Mouse (Mus musculus): Measurements from ENCODE around the gene Axdnd1. TPM values are rescaled to one million over a fixed set of nuclear protein-coding genes. Genes with fewer than 3 reads are reported as not detected.

Axdnd1 gene
- polyA plus RNA-seq, 1 experiment = not detected

GRCm38 (mm10) chr1:156349031-156349430 lies 71.9 kb downstream of the Axdnd1 start:
- Histone ChIP-seq H3K36me3 (ENCODE audit: control insufficient read depth, insufficient read depth, low read length) (no peaks in the 10 kb centered on the region), H3K4me1 (ENCODE audit: control insufficient read depth, insufficient read depth, insufficient read length, low read length) (peaks cover 3% of the 10 kb centered on the region; the same call in 1 of the 2 replicates), H3K27me3 (ENCODE audit: control insufficient read depth, insufficient read depth, low read length) (no peaks in the 10 kb centered on the region), H3K27ac (ENCODE audit: insufficient read depth, low read depth, low read length) (no peak overlapping the region), H3K4me3 (ENCODE audit: low read depth, low read length) (no peak overlapping the region)
- no peak for TF ChIP-seq POLR2A (IDR thresholded peaks at IDR 0.05; ENCODE audit: low read depth, low read length)
- TF ChIP-seq CTCF (IDR thresholded peaks at IDR 0.05; ENCODE audit: extremely low read depth, insufficient read length, insufficient replicate concordance, low read depth, low read length) = no peak
- WGBS = 70% methylated on average over 4 of the region's 4 CpGs

GRCm38 (mm10) chr1:156345633-156346032 lies 75.3 kb downstream of the Axdnd1 start:
- no peak overlapping the region for H3K27ac ChIP-seq (ENCODE audit: insufficient read depth, low read depth, low read length)
- TF ChIP-seq POLR2A (IDR thresholded peaks at IDR 0.05; ENCODE audit: low read depth, low read length) (no peak), CTCF (IDR thresholded peaks at IDR 0.05; ENCODE audit: extremely low read depth, insufficient read length, insufficient replicate concordance, low read depth, low read length) (no peak)

GRCm38 (mm10) chr1:156344433-156344832 lies 76.5 kb downstream of the Axdnd1 start:
- no peak overlapping the region for H3K4me3 ChIP-seq (ENCODE audit: low read depth, low read length)
- H3K36me3 ChIP-seq (ENCODE audit: control insufficient read depth, insufficient read depth, low read length) = no peaks in the 10 kb centered on the region
- no peak overlapping the region for H3K27ac ChIP-seq (ENCODE audit: insufficient read depth, low read depth, low read length)
- H3K27me3 ChIP-seq (ENCODE audit: control insufficient read depth, insufficient read depth, low read length) = no peaks in the 10 kb centered on the region
- no peak for TF ChIP-seq CTCF (IDR thresholded peaks at IDR 0.05; ENCODE audit: extremely low read depth, insufficient read length, insufficient replicate concordance, low read depth, low read length)
- TF ChIP-seq POLR2A (IDR thresholded peaks at IDR 0.05; ENCODE audit: low read depth, low read length) = no peak
- no peaks in the 10 kb centered on the region for H3K4me1 ChIP-seq (ENCODE audit: control insufficient read depth, insufficient read depth, insufficient read length, low read length)
- WGBS = 64% methylated on average over 4 of the region's 4 CpGs

More at GRCm38 (mm10) chr1:156345633-156346032, 75.3 kb downstream of the Axdnd1 start:
- H3K4me1 ChIP-seq (ENCODE audit: control insufficient read depth, insufficient read depth, insufficient read length, low read length) = no peaks in the 10 kb centered on the region
- H3K27me3 ChIP-seq (ENCODE audit: control insufficient read depth, insufficient read depth, low read length) = no peaks in the 10 kb centered on the region
- H3K36me3 ChIP-seq (ENCODE audit: control insufficient read depth, insufficient read depth, low read length) = no peaks in the 10 kb centered on the region
- no peak overlapping the region for H3K4me3 ChIP-seq (ENCODE audit: low read depth, low read length)
- 89% methylated on average over 4 of the region's 4 CpGs for WGBS

- H3K36me3 ChIP-seq (ENCODE audit: control insufficient read depth, insufficient read depth, low read length) = no peaks in the 10 kb centered on the region
- no peaks in the 10 kb centered on the region for H3K27me3 ChIP-seq (ENCODE audit: control insufficient read depth, insufficient read depth, low read length)
- H3K4me3 ChIP-seq (ENCODE audit: low read depth, low read length) = no peak overlapping the region
- H3K27ac ChIP-seq (ENCODE audit: insufficient read depth, low read depth, low read length) = no peak overlapping the region
- no peaks in the 10 kb centered on the region for H3K4me1 ChIP-seq (ENCODE audit: control insufficient read depth, insufficient read depth, insufficient read length, low read length)
- TF ChIP-seq POLR2A (IDR thresholded peaks at IDR 0.05; ENCODE audit: low read depth, low read length) (no peak), CTCF (IDR thresholded peaks at IDR 0.05; ENCODE audit: extremely low read depth, insufficient read length, insufficient replicate concordance, low read depth, low read length) (no peak)
- WGBS = 69% methylated on average over 4 of the region's 4 CpGs
Observed at GRCm38 (mm10) chr1:156340847-156341246, 80.1 kb downstream of the Axdnd1 start.

GRCm38 (mm10) chr1:156323126-156323525 lies 97.8 kb downstream of the Axdnd1 start:
- no peak for TF ChIP-seq POLR2A (IDR thresholded peaks at IDR 0.05; ENCODE audit: low read depth, low read length)
- no peak for TF ChIP-seq CTCF (IDR thresholded peaks at IDR 0.05; ENCODE audit: extremely low read depth, insufficient read length, insufficient replicate concordance, low read depth, low read length)
- Histone ChIP-seq H3K27ac (ENCODE audit: insufficient read depth, low read depth, low read length) (no peak overlapping the region), H3K4me1 (ENCODE audit: control insufficient read depth, insufficient read depth, insufficient read length, low read length) (no peaks in the 10 kb centered on the region), H3K27me3 (ENCODE audit: control insufficient read depth, insufficient read depth, low read length) (no peaks in the 10 kb centered on the region), H3K4me3 (ENCODE audit: low read depth, low read length) (no peak overlapping the region), H3K36me3 (ENCODE audit: control insufficient read depth, insufficient read depth, low read length) (no peaks in the 10 kb centered on the region)
- WGBS = 84% methylated on average over 9 of the region's 9 CpGs

GRCm38 (mm10) chr1:156310630-156311029 lies 110.3 kb downstream of the Axdnd1 start, which contains the start of gene Nphs2:
Gene Nphs2, plus strand, starts transcription at chr1:156310727.
- Histone ChIP-seq H3K27ac (ENCODE audit: insufficient read depth, low read depth, low read length) (no peak within 1 kb of the TSS), H3K4me1 (ENCODE audit: control insufficient read depth, insufficient read depth, insufficient read length, low read length) (no peaks in the 10 kb centered on the region), H3K4me3 (ENCODE audit: low read depth, low read length) (no peak within 1 kb of the TSS), H3K27me3 (ENCODE audit: control insufficient read depth, insufficient read depth, low read length) (peaks cover 7% of the 10 kb centered on the region), H3K36me3 (ENCODE audit: control insufficient read depth, insufficient read depth, low read length) (no peaks in the 10 kb centered on the region)
- 8% methylated on average over 29 of the region's 29 CpGs for WGBS
- no peak for TF ChIP-seq POLR2A (IDR thresholded peaks at IDR 0.05; ENCODE audit: low read depth, low read length)
- TF ChIP-seq CTCF (IDR thresholded peaks at IDR 0.05; ENCODE audit: extremely low read depth, insufficient read length, insufficient replicate concordance, low read depth, low read length) = no peak

- no peaks in the 10 kb centered on the region for H3K36me3 ChIP-seq (ENCODE audit: control insufficient read depth, insufficient read depth, low read length)
- H3K27me3 ChIP-seq (ENCODE audit: control insufficient read depth, insufficient read depth, low read length) = peaks cover 11% of the 10 kb centered on the region
- no peak overlapping the region for H3K27ac ChIP-seq (ENCODE audit: insufficient read depth, low read depth, low read length)
- H3K4me3 ChIP-seq (ENCODE audit: low read depth, low read length) = no peak overlapping the region
- no peaks in the 10 kb centered on the region for H3K4me1 ChIP-seq (ENCODE audit: control insufficient read depth, insufficient read depth, insufficient read length, low read length)
- WGBS = 72% methylated on average over 1 of the region's 1 CpGs
- TF ChIP-seq POLR2A (IDR thresholded peaks at IDR 0.05; ENCODE audit: low read depth, low read length) = no peak
- TF ChIP-seq CTCF (IDR thresholded peaks at IDR 0.05; ENCODE audit: extremely low read depth, insufficient read length, insufficient replicate concordance, low read depth, low read length) = no peak
Observed at GRCm38 (mm10) chr1:156308595-156308994, 112.4 kb downstream of the Axdnd1 start.

Measured in small intestine, adult 2 months (tissue).